Mouse (Mus musculus) liver, embryonic 15.5 days (tissue): ENCODE results near the gene Chrnb1. TPM values are rescaled to one million over a fixed set of nuclear protein-coding genes. Genes with fewer than 3 reads are reported as not detected.

Experiments
- ATAC-seq: fragments of 200-750 bp; cut with Nextera tagmentation; 2 replicates; pipeline ENCODE4 v1.8.0; 2017; ENCODE audit warnings: moderate number of reproducible peaks, mild to moderate bottlenecking, moderate library complexity; ENCODE audit not compliant: insufficient read depth
- H3K27ac ChIP-seq: fragments of 300-500 bp; sonication (generic); replicated peaks from 2 replicates; pipeline ENCODE4 v1.5.1; 2015; ENCODE audit warnings: mild to moderate bottlenecking, inconsistent platforms
- H3K27me3 ChIP-seq: fragments of 300-500 bp; sonication (generic); 2 replicates; pipeline ENCODE4 v1.6.1; 2015; ENCODE audit warnings: mild to moderate bottlenecking, inconsistent platforms
- H3K36me3 ChIP-seq: fragments of 300-500 bp; sonication (generic); replicated peaks from 2 replicates; pipeline ENCODE4 v1.6.1; 2015; ENCODE audit warnings: moderate library complexity, mild to moderate bottlenecking, inconsistent platforms
- H3K4me1 ChIP-seq: fragments of 300-500 bp; sonication (generic); replicated peaks from 2 replicates; pipeline ENCODE4 v1.6.1; 2015; ENCODE audit warnings: inconsistent platforms
- H3K4me2 ChIP-seq: fragments of 300-500 bp; sonication (generic); 2 replicates; pipeline ENCODE4 v1.6.1; 2015; ENCODE audit warnings: moderate library complexity, mild to moderate bottlenecking, inconsistent platforms
- H3K4me3 ChIP-seq: fragments of 300-500 bp; sonication (generic); replicated peaks from 2 replicates; pipeline ENCODE4 v1.5.1; 2015; ENCODE audit warnings: mild to moderate bottlenecking, inconsistent platforms
- H3K9ac ChIP-seq: fragments of 300-500 bp; sonication (generic); 2 replicates; pipeline ENCODE4 v1.6.1; 2015; ENCODE audit warnings: moderate library complexity, mild to moderate bottlenecking, inconsistent platforms
- H3K9me3 ChIP-seq: fragments of 300-500 bp; sonication (generic); replicated peaks from 2 replicates; pipeline ENCODE4 v1.6.1; 2016; ENCODE audit warnings: inconsistent platforms
- WGBS: fragments of 180-500 bp; shearing (Covaris S2); methylation state at CpG from one replicate; pipeline ENCODE4 v1.1.7; 2015; ENCODE audit warnings: mixed read lengths; ENCODE audit not compliant: insufficient replicate concordance; 5-methylcytosine and 5-hydroxymethylcytosine counted together
- polyA plus RNA-seq: library from polyadenylated mRNA; unstranded; fragments of >200 nt; fragmentation: Nextera tagmentation; extraction: Ambion mirVana; gene quantifications from 2 replicates; pipeline ENCODE4 v1.2.1, GENCODE M21; 2015

Gene Chrnb1
- polyA plus RNA-seq, 1 experiment from 2014 or later: 1.3 TPM

- no peak overlapping the region for H3K4me2 ChIP-seq
- no peak overlapping the region for H3K4me3 ChIP-seq
- H3K4me1 ChIP-seq: peaks cover 14% of the 10 kb centered on the region
- no peaks in the 10 kb centered on the region for H3K36me3 ChIP-seq
- no peak for ATAC-seq
- H3K9ac ChIP-seq: no peak overlapping the region
- no peaks in the 10 kb centered on the region for H3K9me3 ChIP-seq
- peaks cover 70% of the 10 kb centered on the region for H3K27me3 ChIP-seq
- WGBS: 36% methylated on average over 5 of the region's 5 CpGs
- H3K27ac ChIP-seq: no peak overlapping the region
Observed at GRCm38 (mm10) chr11:69793429-69793828, 2.3 kb downstream of the Chrnb1 start.

- H3K9ac ChIP-seq: no peak overlapping the region
- no peak for ATAC-seq
- WGBS: 52% methylated on average over 5 of the region's 5 CpGs
Observed at GRCm38 (mm10) chr11:69791420-69791819, 4.3 kb downstream of the Chrnb1 start.

GRCm38 (mm10) chr11:69789431-69789830, 6.3 kb downstream of the Chrnb1 start:
- Histone ChIP-seq H3K9ac (no peak overlapping the region), H3K36me3 (no peaks in the 10 kb centered on the region), H3K9me3 (no peaks in the 10 kb centered on the region), H3K4me2 (no peak overlapping the region), H3K4me3 (no peak overlapping the region), H3K4me1 (peaks cover 12% of the 10 kb centered on the region), H3K27me3 (peaks cover 43% of the 10 kb centered on the region), H3K27ac (no peak overlapping the region)
- ATAC-seq: 0 out of 2 replicates have a peak, but pooled peaks have one; percentile 10
- WGBS: 51% methylated on average over 5 of the region's 5 CpGs

More at GRCm38 (mm10) chr11:69791420-69791819, 4.3 kb downstream of the Chrnb1 start:
- Histone ChIP-seq H3K9me3 (no peaks in the 10 kb centered on the region), H3K4me3 (no peak overlapping the region), H3K36me3 (no peaks in the 10 kb centered on the region), H3K27me3 (peaks cover 54% of the 10 kb centered on the region), H3K4me2 (no peak overlapping the region), H3K27ac (no peak overlapping the region), H3K4me1 (peaks cover 17% of the 10 kb centered on the region)

- H3K27ac ChIP-seq: no peak overlapping the region
- ATAC-seq: no peak
- no peaks in the 10 kb centered on the region for H3K9me3 ChIP-seq
- peaks cover 28% of the 10 kb centered on the region for H3K27me3 ChIP-seq
- no peak overlapping the region for H3K4me2 ChIP-seq
- H3K9ac ChIP-seq: no peak overlapping the region
- H3K36me3 ChIP-seq: no peaks in the 10 kb centered on the region
- no peak overlapping the region for H3K4me3 ChIP-seq
- peaks cover 15% of the 10 kb centered on the region for H3K4me1 ChIP-seq
- WGBS: 56% methylated on average over 5 of the region's 5 CpGs
Observed at GRCm38 (mm10) chr11:69787306-69787705, 8.4 kb downstream of the Chrnb1 start.

- Histone ChIP-seq H3K9me3 (no peaks in the 10 kb centered on the region), H3K4me3 (peak overlapping the region; percentile 54), H3K9ac (peak overlapping the region; percentile 42; the same call in 1 of the 2 replicates), H3K4me2 (peak overlapping the region; percentile 72), H3K36me3 (no peaks in the 10 kb centered on the region), H3K27ac (peak overlapping the region; percentile 51), H3K4me1 (peaks cover 15% of the 10 kb centered on the region), H3K27me3 (peaks cover 39% of the 10 kb centered on the region)
- peak; percentile 78 for ATAC-seq
- WGBS: 12% methylated on average over 15 of the region's 15 CpGs
Observed at GRCm38 (mm10) chr11:69784793-69785272, 10.9 kb downstream of the Chrnb1 start.

GRCm38 (mm10) chr11:69781828-69782227, 13.9 kb downstream of the Chrnb1 start:
- no peak overlapping the region for H3K4me2 ChIP-seq
- 43% methylated on average over 4 of the region's 4 CpGs for WGBS
- peaks cover 13% of the 10 kb centered on the region for H3K4me1 ChIP-seq
- H3K27ac ChIP-seq: no peak overlapping the region
- H3K36me3 ChIP-seq: no peaks in the 10 kb centered on the region
- H3K27me3 ChIP-seq: peaks cover 61% of the 10 kb centered on the region
- no peak overlapping the region for H3K4me3 ChIP-seq
- no peak for ATAC-seq
- H3K9me3 ChIP-seq: no peaks in the 10 kb centered on the region
- no peak overlapping the region for H3K9ac ChIP-seq

- no peak for ATAC-seq
- Histone ChIP-seq H3K27me3 (peaks cover 62% of the 10 kb centered on the region), H3K9me3 (no peaks in the 10 kb centered on the region), H3K27ac (no peak overlapping the region), H3K36me3 (no peaks in the 10 kb centered on the region), H3K4me3 (no peak overlapping the region), H3K9ac (no peak overlapping the region), H3K4me1 (no peaks in the 10 kb centered on the region; the same call in 1 of the 2 replicates), H3K4me2 (no peak overlapping the region)
- WGBS: 65% methylated on average over 7 of the region's 7 CpGs
Observed at GRCm38 (mm10) chr11:69778985-69779384, 16.8 kb downstream of the Chrnb1 start.

GRCm38 (mm10) chr11:69778258-69778982, 17.3 kb downstream of the Chrnb1 start:
- no peaks in the 10 kb centered on the region for H3K36me3 ChIP-seq
- no peak for ATAC-seq

GRCm38 (mm10) chr11:69777504-69778257, 18.1 kb downstream of the Chrnb1 start:
- H3K36me3 ChIP-seq: no peaks in the 10 kb centered on the region
- no peaks in the 10 kb centered on the region for H3K9me3 ChIP-seq
- H3K4me2 ChIP-seq: no peak overlapping the region
- no peak overlapping the region for H3K27ac ChIP-seq
- H3K9ac ChIP-seq: no peak overlapping the region
- 54% methylated on average over 26 of the region's 26 CpGs for WGBS
- H3K27me3 ChIP-seq: peaks cover 61% of the 10 kb centered on the region
- ATAC-seq: no peak
- no peak overlapping the region for H3K4me3 ChIP-seq
- H3K4me1 ChIP-seq: no peaks in the 10 kb centered on the region; the same call in 1 of the 2 replicates

More at GRCm38 (mm10) chr11:69778258-69778982, 17.3 kb downstream of the Chrnb1 start:
- H3K4me1 ChIP-seq: no peaks in the 10 kb centered on the region; the same call in 1 of the 2 replicates
- H3K9me3 ChIP-seq: no peaks in the 10 kb centered on the region
- WGBS: 59% methylated on average over 23 of the region's 23 CpGs
- H3K9ac ChIP-seq: no peak overlapping the region
- no peak overlapping the region for H3K4me3 ChIP-seq
- H3K4me2 ChIP-seq: no peak overlapping the region
- H3K27ac ChIP-seq: no peak overlapping the region
- peaks cover 62% of the 10 kb centered on the region for H3K27me3 ChIP-seq

GRCm38 (mm10) chr11:69776488-69776887, 19.3 kb downstream of the Chrnb1 start:
- Histone ChIP-seq H3K36me3 (no peaks in the 10 kb centered on the region), H3K4me1 (no peaks in the 10 kb centered on the region; the same call in 1 of the 2 replicates), H3K9ac (no peak overlapping the region), H3K27ac (no peak overlapping the region), H3K9me3 (no peaks in the 10 kb centered on the region), H3K4me3 (no peak overlapping the region), H3K27me3 (peaks cover 49% of the 10 kb centered on the region), H3K4me2 (no peak overlapping the region)
- 74% methylated on average over 20 of the region's 20 CpGs for WGBS
- ATAC-seq: no peak

- Histone ChIP-seq H3K27ac (no peak overlapping the region), H3K9ac (no peak overlapping the region), H3K4me3 (no peak overlapping the region), H3K36me3 (no peaks in the 10 kb centered on the region), H3K4me1 (no peaks in the 10 kb centered on the region; the same call in 1 of the 2 replicates), H3K4me2 (no peak overlapping the region), H3K27me3 (peaks cover 42% of the 10 kb centered on the region), H3K9me3 (no peaks in the 10 kb centered on the region)
- 65% methylated on average over 10 of the region's 10 CpGs for WGBS
- ATAC-seq: no peak
Observed at GRCm38 (mm10) chr11:69775716-69776115, 20.0 kb downstream of the Chrnb1 start.
